Mouse (Mus musculus) cerebellum, postnatal 10 days (tissue): ENCODE measurements around the gene Lrpprc.

Source experiments
- DNase-seq, 2 experiments: peaks; one replicate each; pipeline ENCODE4 v3.0.0; 2021; ENCODE audit warnings: mixed read lengths in 2 of 2

Lrpprc gene

GRCm38 (mm10) chr17:84713563-84714164 lies 76.9 kb downstream of the Lrpprc start:
- no peak for DNase-seq

GRCm38 (mm10) chr17:84709403-84709851 lies 81.2 kb downstream of the Lrpprc start:
- DNase-seq = peak; percentile 53 to 73

- no peak for DNase-seq
Measured at GRCm38 (mm10) chr17:84708818-84709217, 81.8 kb downstream of the Lrpprc start.

- no peak for DNase-seq
Measured at GRCm38 (mm10) chr17:84707407-84707806, 83.2 kb downstream of the Lrpprc start.

GRCm38 (mm10) chr17:84698727-84699126 lies 91.9 kb downstream of the Lrpprc start:
- peak; percentile 74 to 80 for DNase-seq

- no peak for DNase-seq
Measured at GRCm38 (mm10) chr17:84696537-84696936, 94.1 kb downstream of the Lrpprc start.

GRCm38 (mm10) chr17:84693741-84694140 lies 96.8 kb downstream of the Lrpprc start:
- DNase-seq = no peak

- DNase-seq = no peak
Measured at GRCm38 (mm10) chr17:84690111-84690510, 100.5 kb downstream of the Lrpprc start.

- DNase-seq = no peak
Measured at GRCm38 (mm10) chr17:84689316-84689715, 101.3 kb downstream of the Lrpprc start.

- no peak for DNase-seq
Measured at GRCm38 (mm10) chr17:84688834-84689233, 101.8 kb downstream of the Lrpprc start.

- no peak for DNase-seq
Measured at GRCm38 (mm10) chr17:84687994-84688393, 102.6 kb downstream of the Lrpprc start.

GRCm38 (mm10) chr17:84685286-84685685 lies 105.3 kb downstream of the Lrpprc start:
- DNase-seq = no peak

- no peak for DNase-seq
Measured at GRCm38 (mm10) chr17:84684284-84684683, 106.3 kb downstream of the Lrpprc start.

- no peak for DNase-seq
Measured at GRCm38 (mm10) chr17:84682734-84683717, 107.6 kb downstream of the Lrpprc start, which contains the start of gene Abcg5. Abcg5 (minus strand) TSS chr17:84683011.

GRCm38 (mm10) chr17:84681670-84682069 lies 108.9 kb downstream of the Lrpprc start:
- no peak for DNase-seq

GRCm38 (mm10) chr17:84677595-84677994 lies 113.0 kb downstream of the Lrpprc start:
- DNase-seq = no peak

GRCm38 (mm10) chr17:84675951-84676366 lies 114.6 kb downstream of the Lrpprc start, which contains the start of gene Abcg8:
Abcg8 (plus strand) TSS chr17:84676302.
- DNase-seq = peak; percentile 29 to 48

- no peak for DNase-seq
Measured at GRCm38 (mm10) chr17:84675204-84675603, 115.4 kb downstream of the Lrpprc start.

GRCm38 (mm10) chr17:84674048-84674447 lies 116.5 kb downstream of the Lrpprc start:
- DNase-seq = no peak

- DNase-seq = no peak
Measured at GRCm38 (mm10) chr17:84672376-84673369, 117.9 kb downstream of the Lrpprc start.

- DNase-seq = no peak
Measured at GRCm38 (mm10) chr17:84667848-84668247, 122.7 kb downstream of the Lrpprc start.

- no peak for DNase-seq
Measured at GRCm38 (mm10) chr17:84665691-84666090, 124.9 kb downstream of the Lrpprc start.
